Mouse (Mus musculus) liver, embryonic 14.5 days (tissue): Measurements from ENCODE around the gene Fbxl16. TPM values are rescaled to one million over a fixed set of nuclear protein-coding genes. Genes with fewer than 3 reads are reported as not detected.

Source experiments
- ATAC-seq: fragments of 200-750 bp; cut with Nextera tagmentation; 2 replicates; pipeline ENCODE4 v1.8.0; 2017; ENCODE audit warnings: moderate number of reproducible peaks, mild to moderate bottlenecking, moderate library complexity; ENCODE audit not compliant: insufficient read depth
- DNase-seq, 3 experiments: peaks; one replicate each; pipeline ENCODE4 v3.0.0-alpha.2; 2012 to 2013; ENCODE audit warnings: low read depth in 3 of 3, low spot score in 3 of 3
- H3K27ac ChIP-seq: fragments of 300-500 bp; sonication (generic); 2 replicates; pipeline ENCODE4 v1.5.1; 2014; ENCODE audit warnings: moderate library complexity, mild to moderate bottlenecking, control low read depth, inconsistent platforms
- H3K27me3 ChIP-seq: fragments of 300-500 bp; sonication (generic); 2 replicates; pipeline ENCODE4 v1.6.1; 2014; ENCODE audit warnings: mild to moderate bottlenecking, low read length, moderate library complexity; ENCODE audit not compliant: control insufficient read depth, insufficient read depth
- H3K36me3 ChIP-seq: fragments of 300-500 bp; sonication (generic); replicated peaks from 2 replicates; pipeline ENCODE4 v1.6.1; 2014; ENCODE audit warnings: low read depth; ENCODE audit not compliant: control insufficient read depth, insufficient read depth
- H3K4me1 ChIP-seq, 2 experiments: fragments of 200-500 bp in 1 of 2; fragments of 300-500 bp in 1 of 2; sonication (generic) in 1 of 2; replicated peaks; 2 replicates each; pipeline ENCODE4 v1.6.1; 2012 to 2014; ENCODE audit warnings: antibody characterized with exemption in 1 of 2, inconsistent platforms in 1 of 2, low read length in 1 of 2; ENCODE audit not compliant: control insufficient read depth in 2 of 2, insufficient read depth in 2 of 2
- H3K4me2 ChIP-seq: fragments of 300-500 bp; sonication (generic); 2 replicates; pipeline ENCODE4 v1.6.1; 2014; ENCODE audit warnings: low read depth, mild to moderate bottlenecking, control low read depth, moderate library complexity
- H3K4me3 ChIP-seq, 2 experiments: fragments of 200-500 bp in 1 of 2; fragments of 300-500 bp in 1 of 2; sonication (generic) in 1 of 2; 2 replicates each; pipeline ENCODE4 v1.5.1; 2012 to 2014; ENCODE audit warnings: low read depth in 2 of 2, low read length in 2 of 2, mild to moderate bottlenecking in 2 of 2, control low read depth in 1 of 2, inconsistent platforms in 1 of 2, moderate library complexity in 1 of 2; ENCODE audit not compliant: insufficient read depth in 1 of 2
- H3K9ac ChIP-seq: fragments of 300-500 bp; sonication (generic); replicated peaks from 2 replicates; pipeline ENCODE4 v1.6.1; 2014; ENCODE audit warnings: mild to moderate bottlenecking, control low read depth, moderate library complexity
- H3K9me3 ChIP-seq: fragments of 300-500 bp; sonication (generic); 2 replicates; pipeline ENCODE4 v1.6.1; 2016; ENCODE audit warnings: low read length, mixed read lengths; ENCODE audit not compliant: control insufficient read depth
- CTCF ChIP-seq: IDR thresholded peaks from 2 replicates; pipeline ENCODE4 v1.5.1; 2016; ENCODE audit warnings: antibody characterized with exemption, low read depth, control low read depth
- EP300 ChIP-seq: IDR thresholded peaks from 2 replicates; pipeline ENCODE4 v1.6.1; 2016; ENCODE audit warnings: antibody characterized with exemption, low read depth
- WGBS: fragments of 180-500 bp; shearing (Covaris S2); extraction: QIAGEN DNeasy Blood & Tissue Kit; methylation state at CpG from one replicate; pipeline ENCODE4 v1.1.7; 2014; ENCODE audit not compliant: insufficient replicate concordance; 5-methylcytosine and 5-hydroxymethylcytosine counted together
- polyA plus RNA-seq, 2 experiments: library from polyadenylated mRNA; depleted of rRNA in 1 of 2; stranded (reverse) in 1 of 2; unstranded in 1 of 2; fragments of >200 nt; fragmentation: Nextera tagmentation in 1 of 2; extraction: Ambion mirVana in 1 of 2; gene quantifications; 2 replicates each; pipeline versions ENCODE4 v1.2.1 to v1.2.3; 2012 to 2014

Gene Fbxl16
- polyA plus RNA-seq, 2 experiments: 0.04 TPM; not detected in 1

GRCm38 (mm10) chr17:25791320-25791842, 17.5 kb upstream of the Fbxl16 start:
- H3K4me3 ChIP-seq: peak overlapping the region; percentile 78 to 95
- DNase-seq: no peak
- H3K27me3 ChIP-seq: no peaks in the 10 kb centered on the region
- TF ChIP-seq CTCF (peak; percentile 18; the same call in 1 of the 2 replicates), EP300 (no peak)
- H3K36me3 ChIP-seq: peaks cover 6% of the 10 kb centered on the region
- peak overlapping the region; percentile 57 for H3K27ac ChIP-seq
- 29% methylated on average over 19 of the region's 19 CpGs for WGBS
- H3K4me2 ChIP-seq: peak overlapping the region; percentile 95
- H3K9me3 ChIP-seq: no peaks in the 10 kb centered on the region
- ATAC-seq: no peak
- peak overlapping the region; percentile 71 for H3K9ac ChIP-seq
- peaks cover 7 to 19% of the 10 kb centered on the region in 2 experiments for H3K4me1 ChIP-seq

GRCm38 (mm10) chr17:25791843-25792527, 16.9 kb upstream of the Fbxl16 start:
- DNase-seq: peak; percentile 71 to 73 (median 72)
- Histone ChIP-seq H3K4me2 (peak overlapping the region; percentile 95), H3K4me3 (peak overlapping the region; percentile 78 to 95), H3K9me3 (no peaks in the 10 kb centered on the region), H3K36me3 (peaks cover 6% of the 10 kb centered on the region), H3K4me1 (peaks cover 7 to 19% of the 10 kb centered on the region in 2 experiments), H3K27ac (peak overlapping the region; percentile 57), H3K27me3 (no peaks in the 10 kb centered on the region), H3K9ac (peak overlapping the region; percentile 71)
- under 1% methylated on average over 45 of the region's 45 CpGs for WGBS
- peak; percentile 73 for ATAC-seq
- TF ChIP-seq CTCF: no peak
- no peak for TF ChIP-seq EP300

- Histone ChIP-seq H3K4me1 (peaks cover 11 to 24% of the 10 kb centered on the region in 2 experiments), H3K4me2 (peak within 1 kb of the TSS; percentile 95), H3K9me3 (no peaks in the 10 kb centered on the region), H3K9ac (peak within 1 kb of the TSS; percentile 71), H3K4me3 (peak within 1 kb of the TSS; percentile 78 to 95), H3K27ac (peak within 1 kb of the TSS; percentile 57), H3K27me3 (no peaks in the 10 kb centered on the region), H3K36me3 (peaks cover 6% of the 10 kb centered on the region)
- peak in 1 of 3 experiments; percentile 34 for DNase-seq
- ATAC-seq: peak; percentile 48
- WGBS: under 1% methylated on average over 14 of the region's 14 CpGs
- TF ChIP-seq EP300 (no peak), CTCF (no peak)
These were observed 16.3 kb upstream of the Fbxl16 start, which contains the start of gene Fam173a for GRCm38 (mm10) chr17:25792615-25793014. Gene Fam173a, minus strand, starts transcription at chr17:25792901.

DNA sequence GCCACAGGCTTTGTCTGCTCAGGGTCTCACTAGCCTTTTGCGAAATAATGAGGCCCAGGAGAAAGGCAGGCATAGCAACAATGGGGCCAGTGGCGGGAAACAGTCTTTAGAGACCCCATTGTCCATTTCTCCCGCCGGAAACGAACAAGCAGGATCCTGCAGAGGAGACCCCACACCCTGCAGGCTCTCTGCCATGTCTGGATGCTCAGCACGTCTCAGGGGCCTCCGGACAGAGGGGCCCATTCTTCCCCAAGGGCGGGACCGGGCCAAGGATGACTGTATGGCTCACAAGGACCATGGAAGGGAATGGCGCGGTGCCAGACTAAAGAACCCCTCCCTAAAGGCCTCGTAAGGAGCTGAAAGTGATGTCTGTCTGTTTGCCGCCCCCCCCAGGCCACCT, 14.7 kb upstream of the Fbxl16 start:
- Histone ChIP-seq H3K27ac (no peak overlapping the region), H3K36me3 (peaks cover 6% of the 10 kb centered on the region), H3K4me3 (no peak overlapping the region), H3K27me3 (no peaks in the 10 kb centered on the region), H3K4me2 (no peak overlapping the region), H3K9ac (no peak overlapping the region), H3K9me3 (no peaks in the 10 kb centered on the region), H3K4me1 (peaks cover 11 to 25% of the 10 kb centered on the region in 2 experiments)
- TF ChIP-seq EP300 (no peak), CTCF (no peak)
- 78% methylated on average over 13 of the region's 13 CpGs for WGBS
- no peak for ATAC-seq
- no peak for DNase-seq

GRCm38 (mm10) chr17:25794998-25795397, 13.9 kb upstream of the Fbxl16 start:
- H3K27ac ChIP-seq: no peak overlapping the region
- ATAC-seq: no peak

More at GRCm38 (mm10) chr17:25794998-25795397, 13.9 kb upstream of the Fbxl16 start:
- Histone ChIP-seq H3K9me3 (no peaks in the 10 kb centered on the region), H3K4me1 (peaks cover 11 to 25% of the 10 kb centered on the region in 2 experiments), H3K36me3 (no peaks in the 10 kb centered on the region), H3K4me2 (no peak overlapping the region), H3K9ac (no peak overlapping the region), H3K27me3 (no peaks in the 10 kb centered on the region), H3K4me3 (no peak overlapping the region)
- DNase-seq: no peak
- no peak for TF ChIP-seq CTCF
- no peak for TF ChIP-seq EP300
- WGBS: 83% methylated on average over 17 of the region's 17 CpGs
